Mouse (Mus musculus): Measurements from ENCODE around the gene D930048N14Rik. TPM values are rescaled to one million over a fixed set of nuclear protein-coding genes. Genes with fewer than 3 reads are reported as not detected.

Gene D930048N14Rik
- total and polyA plus RNA-seq, 3 experiments = 0.38 to 1.5 (median 0.81) TPM

DNA sequence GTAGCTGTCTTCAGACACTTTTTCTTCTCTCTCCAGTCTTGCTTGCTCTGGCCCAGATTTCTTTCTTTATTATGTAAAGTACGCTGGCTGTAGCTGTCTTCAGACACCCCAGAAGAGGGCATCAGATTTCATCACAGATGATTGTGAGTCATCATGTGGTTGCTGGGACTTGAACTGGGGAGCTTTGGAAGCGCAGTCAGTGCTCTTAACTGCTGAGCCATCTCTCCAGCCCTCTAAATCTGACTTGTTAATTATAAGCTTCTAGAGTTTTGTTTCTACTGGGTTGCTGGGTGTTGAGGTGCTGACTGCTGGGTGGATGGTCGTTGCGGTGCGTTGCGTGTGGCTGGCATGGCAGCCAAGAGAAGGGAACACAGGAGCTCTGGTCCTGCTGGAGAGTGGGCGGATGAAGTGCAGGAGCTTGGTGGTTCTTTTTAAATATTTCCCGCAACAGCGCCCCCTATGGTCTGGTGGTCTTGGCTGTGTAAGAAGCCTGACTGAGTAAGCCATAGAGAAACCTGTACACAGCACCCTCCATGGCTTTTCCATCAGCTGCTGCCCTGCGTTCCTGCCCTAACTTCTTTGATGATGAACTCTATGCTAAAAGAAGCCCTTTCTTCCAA, 52.7 kb downstream of the D930048N14Rik start:
- peak; percentile 60 for DNase-seq (ENCODE audit: extremely low read depth)
- Histone ChIP-seq H3K36me3 (replicated peaks in 1 of 2; ENCODE audit: control insufficient read depth in 1 of 2, insufficient read depth in 1 of 2, low read length in 1 of 2) (peaks cover 62 to 89% of the 10 kb centered on the region in 2 experiments), H3K9ac (ENCODE audit: insufficient read depth, low read depth) (no peak overlapping the region), H3K79me2 (replicated peaks; ENCODE audit: control insufficient read depth, extremely low read depth, insufficient read depth, poor library complexity, severe bottlenecking) (no peaks in the 10 kb centered on the region), H3K4me1 (ENCODE audit: control insufficient read depth in 1 of 2, insufficient read depth in 2 of 2) (peaks cover 2 to 15% of the 10 kb centered on the region in 2 experiments), H3K27ac (ENCODE audit: insufficient read depth, low read depth) (no peak overlapping the region), H3K4me3 (replicated peaks in 1 of 3; ENCODE audit: low read depth in 2 of 3, low read length in 2 of 3, poor library complexity in 1 of 3) (no peak overlapping the region), H3K27me3 (replicated peaks) (no peaks in the 10 kb centered on the region), H3K9me3 (replicated peaks; ENCODE audit: low read length) (peaks cover 3% of the 10 kb centered on the region), H3K4me2 (ENCODE audit: insufficient read depth, low read depth, poor library complexity, severe bottlenecking) (no peak overlapping the region)
- TF ChIP-seq SIN3A (IDR thresholded peaks at IDR 0.05; ENCODE audit: low read length) (no peak), ZMIZ1 (IDR thresholded peaks at IDR 0.05; ENCODE audit: low read depth, low read length) (no peak), CTCF (conservative IDR thresholded peaks at IDR 0.05 in 1 of 2, IDR thresholded peaks at IDR 0.05 in 1 of 2; ENCODE audit: low read depth in 2 of 2, low read length in 2 of 2) (peak; percentile 38 to 67), JUND (conservative IDR thresholded peaks at IDR 0.05; ENCODE audit: low read depth, low read length) (peak; percentile 33; the same call in 1 of the 2 replicates), TCF12 (IDR thresholded peaks at IDR 0.05; ENCODE audit: low read depth, low read length) (no peak), MYC (IDR thresholded peaks at IDR 0.05; ENCODE audit: low read depth, low read length) (no peak), ZNF384 (IDR thresholded peaks at IDR 0.05; ENCODE audit: low read depth, low read length) (no peak), PAX5 (IDR thresholded peaks at IDR 0.05; ENCODE audit: low read length) (no peak), MAX (IDR thresholded peaks at IDR 0.05; ENCODE audit: low read length) (no peak), JUN (IDR thresholded peaks at IDR 0.05; ENCODE audit: insufficient read depth, low read depth, low read length) (no peak), NELFE (IDR thresholded peaks at IDR 0.05; ENCODE audit: low read depth, low read length) (no peak), EP300 (IDR thresholded peaks at IDR 0.05; ENCODE audit: low read length) (no peak)
- dilution Hi-C loops (cut with MboI; ENCODE audit: extremely low pct_ligation_motif_present, extremely low pct_unique_long_range_greater_than_20kb, low sequenced_read_pairs) (no loop called here), in situ Hi-C loops (cut with MboI; ENCODE audit: low pct_ligation_motif_present, low pct_unique_long_range_greater_than_20kb, low sequenced_read_pairs) (loop anchor here (25.0 kb wide), 1 partner anchor 441 kb away; the partner anchor contains the start of genes BC049762 and Clk4)

DNA sequence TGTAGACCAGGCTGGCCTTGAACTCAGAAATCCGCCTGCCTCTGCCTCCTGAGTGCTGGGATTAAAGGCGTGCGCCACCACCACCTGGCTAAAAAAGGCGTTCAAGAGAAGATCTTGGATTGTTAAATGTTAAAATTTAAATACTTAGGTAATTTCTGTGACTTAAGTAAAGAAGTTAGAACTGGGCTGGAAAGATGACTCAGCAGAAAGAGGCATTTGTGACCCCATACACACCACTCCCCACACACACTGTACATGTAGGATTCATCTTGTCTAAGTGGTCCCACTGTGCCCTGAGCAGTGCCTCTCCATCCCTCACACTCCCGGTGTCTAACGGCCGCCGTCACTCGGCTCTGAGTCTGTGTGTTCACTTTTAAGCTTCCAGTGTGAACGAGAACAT, 55.7 kb downstream of the D930048N14Rik start:
- dilution Hi-C loops (cut with MboI; ENCODE audit: extremely low pct_ligation_motif_present, extremely low pct_unique_long_range_greater_than_20kb, low sequenced_read_pairs) = no loop called here
- no peaks in the 10 kb centered on the region for H3K27me3 ChIP-seq (replicated peaks)
- no peaks in the 10 kb centered on the region for H3K79me2 ChIP-seq (replicated peaks; ENCODE audit: control insufficient read depth, extremely low read depth, insufficient read depth, poor library complexity, severe bottlenecking)
- peaks cover 2 to 15% of the 10 kb centered on the region in 2 experiments for H3K4me1 ChIP-seq (ENCODE audit: control insufficient read depth in 1 of 2, insufficient read depth in 2 of 2)
- no peak overlapping the region for H3K4me3 ChIP-seq (replicated peaks in 1 of 3; ENCODE audit: low read depth in 2 of 3, low read length in 2 of 3, poor library complexity in 1 of 3)
- peaks cover 46 to 83% of the 10 kb centered on the region in 2 experiments for H3K36me3 ChIP-seq (replicated peaks in 1 of 2; ENCODE audit: control insufficient read depth in 1 of 2, insufficient read depth in 1 of 2, low read length in 1 of 2)
- H3K27ac ChIP-seq (ENCODE audit: insufficient read depth, low read depth) = peak overlapping the region; percentile 69
- H3K9me3 ChIP-seq (replicated peaks; ENCODE audit: low read length) = no peaks in the 10 kb centered on the region
- H3K4me2 ChIP-seq (ENCODE audit: insufficient read depth, low read depth, poor library complexity, severe bottlenecking) = no peak overlapping the region
- DNase-seq (ENCODE audit: extremely low read depth) = no peak
- H3K9ac ChIP-seq (ENCODE audit: insufficient read depth, low read depth) = no peak overlapping the region
- TF ChIP-seq MAFK (IDR thresholded peaks at IDR 0.05; ENCODE audit: insufficient replicate concordance, low read length) = peak; percentile 74; the same call in 1 of the 2 replicates
- no peak for TF ChIP-seq MAX (IDR thresholded peaks at IDR 0.05; ENCODE audit: low read length)
- in situ Hi-C loops (cut with MboI; ENCODE audit: low pct_ligation_motif_present, low pct_unique_long_range_greater_than_20kb, low sequenced_read_pairs) = loop anchor here (25.0 kb wide), 1 partner anchor 444 kb away; the partner anchor contains the start of genes BC049762 and Clk4

DNA sequence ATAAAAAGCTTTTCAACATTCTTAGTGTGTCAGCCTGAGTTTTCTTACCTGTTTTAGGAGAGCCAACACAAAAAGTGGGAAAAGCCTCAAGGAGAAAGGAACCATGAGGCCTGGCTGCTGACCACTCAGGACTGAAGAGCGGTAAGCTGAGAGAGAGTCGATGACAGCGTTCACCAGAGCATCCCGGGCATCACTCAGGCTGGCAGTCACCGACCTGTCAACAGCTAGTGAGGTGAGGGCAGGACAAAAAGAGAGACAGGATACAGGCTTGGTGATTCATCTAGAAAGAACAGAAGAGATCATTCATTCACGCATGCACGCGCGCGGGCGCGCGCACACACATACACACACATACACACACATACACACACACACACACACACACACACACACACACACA, 56.3 kb downstream of the D930048N14Rik start:
- in situ Hi-C loops (cut with MboI; ENCODE audit: low pct_ligation_motif_present, low pct_unique_long_range_greater_than_20kb, low sequenced_read_pairs) = loop anchor here (25.0 kb wide), 1 partner anchor 445 kb away; the partner anchor contains the start of genes BC049762 and Clk4
- no peaks in the 10 kb centered on the region for H3K27me3 ChIP-seq (replicated peaks)
- TF ChIP-seq ZNF384 (IDR thresholded peaks at IDR 0.05; ENCODE audit: low read depth, low read length) (no peak), KAT2A (IDR thresholded peaks at IDR 0.05; ENCODE audit: insufficient replicate concordance, low read length) (no peak), MAZ (IDR thresholded peaks at IDR 0.05; ENCODE audit: low read depth, low read length) (no peak), E2F4 (IDR thresholded peaks at IDR 0.05; ENCODE audit: insufficient replicate concordance, low read depth, low read length) (no peak), NRF1 (IDR thresholded peaks at IDR 0.05; ENCODE audit: low read depth, low read length) (no peak), BHLHE40 (IDR thresholded peaks at IDR 0.05; ENCODE audit: low read depth, low read length) (no peak), RAD21 (IDR thresholded peaks at IDR 0.05; ENCODE audit: low read depth, low read length) (no peak), JUN (IDR thresholded peaks at IDR 0.05; ENCODE audit: insufficient read depth, low read depth, low read length) (no peak), PAX5 (IDR thresholded peaks at IDR 0.05; ENCODE audit: low read length) (no peak), ELF1 (IDR thresholded peaks at IDR 0.05; ENCODE audit: low read depth, low read length) (no peak), GABPA (IDR thresholded peaks at IDR 0.05; ENCODE audit: insufficient replicate concordance, low read depth, low read length) (no peak), CTCF (conservative IDR thresholded peaks at IDR 0.05 in 1 of 2, IDR thresholded peaks at IDR 0.05 in 1 of 2; ENCODE audit: low read depth in 2 of 2, low read length in 2 of 2) (no peak), POLR2AphosphoS2 (IDR thresholded peaks at IDR 0.05; ENCODE audit: low read depth, low read length) (no peak), ZC3H11A (IDR thresholded peaks at IDR 0.05; ENCODE audit: low read depth, low read length) (no peak), ZMIZ1 (IDR thresholded peaks at IDR 0.05; ENCODE audit: low read depth, low read length) (no peak), JUND (conservative IDR thresholded peaks at IDR 0.05; ENCODE audit: low read depth, low read length) (no peak), SIN3A (IDR thresholded peaks at IDR 0.05; ENCODE audit: low read length) (no peak)

More for the DNA sequence above, 56.3 kb downstream of the D930048N14Rik start:
- no peak overlapping the region for H3K27ac ChIP-seq (ENCODE audit: insufficient read depth, low read depth)
- no peak for DNase-seq (ENCODE audit: extremely low read depth)
- H3K36me3 ChIP-seq (replicated peaks in 1 of 2; ENCODE audit: control insufficient read depth in 1 of 2, insufficient read depth in 1 of 2, low read length in 1 of 2) = peaks cover 47 to 83% of the 10 kb centered on the region in 2 experiments
- no peaks in the 10 kb centered on the region for H3K79me2 ChIP-seq (replicated peaks; ENCODE audit: control insufficient read depth, extremely low read depth, insufficient read depth, poor library complexity, severe bottlenecking)
- no peaks in the 10 kb centered on the region for H3K9me3 ChIP-seq (replicated peaks; ENCODE audit: low read length)
- H3K4me2 ChIP-seq (ENCODE audit: insufficient read depth, low read depth, poor library complexity, severe bottlenecking) = no peak overlapping the region
- H3K9ac ChIP-seq (ENCODE audit: insufficient read depth, low read depth) = no peak overlapping the region
- H3K4me1 ChIP-seq (ENCODE audit: control insufficient read depth in 1 of 2, insufficient read depth in 2 of 2) = peaks cover 2 to 15% of the 10 kb centered on the region in 2 experiments
- no peak overlapping the region for H3K4me3 ChIP-seq (replicated peaks in 1 of 3; ENCODE audit: low read depth in 2 of 3, low read length in 2 of 3, poor library complexity in 1 of 3)
- dilution Hi-C loops (cut with MboI; ENCODE audit: extremely low pct_ligation_motif_present, extremely low pct_unique_long_range_greater_than_20kb, low sequenced_read_pairs) = no loop called here
